12 mouse cellular contexts compared by ENCODE assay signal in genomic region chr5:52721003-52721402, GRCm38 (mm10). TPM values are rescaled to one million over a fixed set of nuclear protein-coding genes. Genes with fewer than 3 reads are reported as not detected.
A peak's percentile ranks its signal among the peaks of the same experiment; 100 is the strongest.
DNase-seq lines count a peak whose midpoint lies in the region; ATAC-seq lines count a peak whose summit lies in the region.
"Had no signal": no experiment of that assay in that cellular context is flagged by ENCODE, and none has a peak within 500 bp of the region (broad histone marks: within the 10 kb centered on the region; RNA-seq: fewer than 3 reads in every experiment).

No protein-coding gene starts in this region.

- no peak overlapping the region for H3K4me2 ChIP-seq in midbrain, embryonic 14.5 days (ENCODE audit: low read length)
- H3K4me2 ChIP-seq in forebrain, embryonic 15.5 days (replicated peaks): no peak overlapping the region
- H3K4me2 ChIP-seq: heart, embryonic 12.5 days; hindbrain, embryonic 12.5 days had no signal

- DNase-seq in cerebellum, postnatal 10 days: peak; percentile 15 to 21
- DNase-seq in cerebellum, postnatal 4 days (ENCODE audit: low spot score in 2 of 2): no peak
- DNase-seq in layer of hippocampus, adult 11-12 months (ENCODE audit: low spot score): peak; percentile 5
- DNase-seq in layer of hippocampus, postnatal 14 days (ENCODE audit: low spot score in 2 of 2): no peak
- peak; percentile 58 for DNase-seq in kidney, postnatal 14 days
- DNase-seq in lung, postnatal 14 days: peak; percentile 69
- no peak for DNase-seq in midbrain, embryonic 14.5 days
- DNase-seq: cerebellum, adult 8-10 months had no signal

- no peak overlapping the region for H3K4me3 ChIP-seq in midbrain, embryonic 14.5 days (replicated peaks; ENCODE audit: low read depth, low read length)
- no peak overlapping the region for H3K4me3 ChIP-seq in forebrain, embryonic 15.5 days
- H3K4me3 ChIP-seq: heart, embryonic 12.5 days; hindbrain, embryonic 12.5 days had no signal

- H3K9ac ChIP-seq in midbrain, embryonic 14.5 days (replicated peaks; ENCODE audit: low read length): no peak overlapping the region
- H3K9ac ChIP-seq in forebrain, embryonic 15.5 days (replicated peaks): no peak overlapping the region
- H3K9ac ChIP-seq: heart, embryonic 12.5 days; hindbrain, embryonic 12.5 days had no signal

- WGBS in midbrain, embryonic 14.5 days: 89% methylated on average over 8 of the region's 8 CpGs
- 84% methylated on average over 8 of the region's 8 CpGs for WGBS in forebrain, embryonic 15.5 days

- no peaks in the 10 kb centered on the region for H3K9me3 ChIP-seq in midbrain, embryonic 14.5 days (ENCODE audit: control insufficient read depth, low read length)
- H3K9me3 ChIP-seq in forebrain, embryonic 15.5 days: no peaks in the 10 kb centered on the region
- H3K9me3 ChIP-seq: heart, embryonic 12.5 days; hindbrain, embryonic 12.5 days had no signal

- no peaks in the 10 kb centered on the region for H3K36me3 ChIP-seq in midbrain, embryonic 14.5 days (ENCODE audit: control insufficient read depth, insufficient read depth, low read length)
- H3K36me3 ChIP-seq in forebrain, embryonic 15.5 days: no peaks in the 10 kb centered on the region
- H3K36me3 ChIP-seq: heart, embryonic 12.5 days; hindbrain, embryonic 12.5 days had no signal

- no peak for ATAC-seq in midbrain, embryonic 14.5 days (ENCODE audit: low FRiP score, low TSS enrichment)
- ATAC-seq in forebrain, embryonic 15.5 days (replicated peaks): no peak

- no peak overlapping the region for H3K27ac ChIP-seq in midbrain, embryonic 14.5 days (replicated peaks; ENCODE audit: low read depth, low read length)
- no peak overlapping the region for H3K27ac ChIP-seq in forebrain, embryonic 15.5 days (replicated peaks)
- H3K27ac ChIP-seq: hindbrain, embryonic 12.5 days; macrophage had no signal

- no peaks in the 10 kb centered on the region for H3K27me3 ChIP-seq in midbrain, embryonic 14.5 days (ENCODE audit: control insufficient read depth, insufficient read depth, low read length)
- H3K27me3 ChIP-seq in forebrain, embryonic 15.5 days: no peaks in the 10 kb centered on the region
- H3K27me3 ChIP-seq: heart, embryonic 12.5 days; hindbrain, embryonic 12.5 days had no signal

- H3K4me1 ChIP-seq in midbrain, embryonic 14.5 days (ENCODE audit: control insufficient read depth, insufficient read depth, low read length): no peaks in the 10 kb centered on the region
- no peaks in the 10 kb centered on the region for H3K4me1 ChIP-seq in forebrain, embryonic 15.5 days
- H3K4me1 ChIP-seq: heart, embryonic 12.5 days; hindbrain, embryonic 12.5 days had no signal

RNA-seq across cellular contexts. Expression of gene Pi4k2b, which starts 20.4 kb away (rescaled TPM):
- 1 to 10 TPM; 1.3 to 2.6 TPM for total RNA-seq in layer of hippocampus, postnatal 14 days (2021)
- polyA plus RNA-seq in midbrain, embryonic 14.5 days (2014; fragmentation: Nextera tagmentation; extraction: Ambion mirVana): 3.9 and 6.8 TPM in 2 replicates
- 5.4 and 5.8 TPM in 2 replicates for polyA plus RNA-seq in forebrain, embryonic 15.5 days (2015; fragmentation: Nextera tagmentation; extraction: Ambion mirVana)

RNA-seq across cellular contexts. Expression of gene Sepsecs, which starts 51.5 kb away (rescaled TPM):
- total RNA-seq in layer of hippocampus, postnatal 14 days (2021): 10 to 100 TPM; 10.6 to 11.5 TPM
- polyA plus RNA-seq in midbrain, embryonic 14.5 days (2014; fragmentation: Nextera tagmentation; extraction: Ambion mirVana): 7.2 and 10.7 TPM in 2 replicates
- 8.0 and 8.2 TPM in 2 replicates for polyA plus RNA-seq in forebrain, embryonic 15.5 days (2015; fragmentation: Nextera tagmentation; extraction: Ambion mirVana)

RNA-seq across cellular contexts. Expression of gene Zcchc4, which starts 54.2 kb away (rescaled TPM):
- total RNA-seq in layer of hippocampus, postnatal 14 days (2021): 1 to 10 TPM; 8.8 to 9.1 TPM
- 8.2 and 13.1 TPM in 2 replicates for polyA plus RNA-seq in midbrain, embryonic 14.5 days (2014; fragmentation: Nextera tagmentation; extraction: Ambion mirVana)
- 15.5 and 16.7 TPM in 2 replicates for polyA plus RNA-seq in forebrain, embryonic 15.5 days (2015; fragmentation: Nextera tagmentation; extraction: Ambion mirVana)

Comparison
In these comparisons a context has a peak if more than half of its experiments do, and no peak if none do; other contexts are left out.
1. DNase-seq: peak in cerebellum, postnatal 10 days (2 of 2), layer of hippocampus, adult 11-12 months (single experiment), kidney, postnatal 14 days (single experiment) and lung, postnatal 14 days (single experiment); none in cerebellum, postnatal 4 days (0 of 2), layer of hippocampus, postnatal 14 days (0 of 2) and midbrain, embryonic 14.5 days (single experiment).